Mouse (Mus musculus): ENCODE data around the gene Tmem115.

- no peak for TF ChIP-seq POLR2A (IDR thresholded peaks at IDR 0.05; ENCODE audit: low read depth, low read length)
- no peak for TF ChIP-seq CTCF (IDR thresholded peaks at IDR 0.05; ENCODE audit: extremely low read depth, insufficient read depth, insufficient read length, insufficient replicate concordance)
These were observed 34.1 kb downstream of the Tmem115 start, which contains the start of gene Hyal2 for GRCm38 (mm10) chr9:107567702-107568319.
